Mouse (Mus musculus) CH12.LX (cell line): ENCODE measurements at regions not wholly inside any gene's neighbourhood (a gene's known extent, or its start where the extent isn't known, plus 50 kb on each side); places are given as distances from the start of the nearest gene placed in this dataset.

Experiments
- CHD2 ChIP-seq: IDR thresholded peaks from 2 replicates; pipeline ENCODE4 v1.6.1; 2011; ENCODE audit warnings: low read length, improper control_type of control experiment
- CTCF ChIP-seq, 2 experiments: IDR thresholded peaks in 1 of 2; conservative IDR thresholded peaks in 1 of 2; 2 replicates each; pipeline ENCODE4 v1.5.1; 2011 to 2012; ENCODE audit warnings: low read depth in 2 of 2, low read length in 2 of 2, improper control_type of control experiment in 1 of 2, inconsistent platforms in 1 of 2, mild to moderate bottlenecking in 1 of 2, moderate library complexity in 1 of 2
- EP300 ChIP-seq: IDR thresholded peaks from 2 replicates; pipeline ENCODE4 v1.6.1; 2011; ENCODE audit warnings: low read length, improper control_type of control experiment
- IRF4 ChIP-seq: IDR thresholded peaks from 2 replicates; pipeline ENCODE4 v1.6.1; 2014; ENCODE audit warnings: low read depth, mild to moderate bottlenecking, inconsistent platforms, low read length, improper control_type of control experiment
- JUND ChIP-seq: conservative IDR thresholded peaks from 2 replicates; pipeline ENCODE4 v1.6.1; 2011; ENCODE audit warnings: low read depth, low read length, improper control_type of control experiment
- KAT2A ChIP-seq: IDR thresholded peaks from 2 replicates; pipeline ENCODE4 v1.6.1; 2012; ENCODE audit warnings: low read length, improper control_type of control experiment, inconsistent platforms; ENCODE audit not compliant: insufficient replicate concordance
- MAZ ChIP-seq: IDR thresholded peaks from 2 replicates; pipeline ENCODE4 v1.6.1; 2012; ENCODE audit warnings: low read depth, mild to moderate bottlenecking, inconsistent platforms, low read length, improper control_type of control experiment, moderate library complexity
- MEF2A ChIP-seq: IDR thresholded peaks from 2 replicates; pipeline ENCODE4 v1.6.1; 2014; ENCODE audit warnings: low read depth, mild to moderate bottlenecking, inconsistent platforms, low read length, improper control_type of control experiment, borderline replicate concordance
- POLR2A ChIP-seq: IDR thresholded peaks from 2 replicates; pipeline ENCODE4 v1.6.1; 2011; ENCODE audit warnings: low read depth, mild to moderate bottlenecking, improper control_type of control experiment, low read length
- RAD21 ChIP-seq: IDR thresholded peaks from 2 replicates; pipeline ENCODE4 v1.6.1; 2011; ENCODE audit warnings: low read depth, mild to moderate bottlenecking, low read length, improper control_type of control experiment, moderate library complexity
- SMC3 ChIP-seq: IDR thresholded peaks from 2 replicates; pipeline ENCODE4 v1.6.1; 2011; ENCODE audit warnings: low read depth, low read length, improper control_type of control experiment
- USF2 ChIP-seq: conservative IDR thresholded peaks from 2 replicates; pipeline ENCODE4 v1.6.1; 2011; ENCODE audit warnings: low read depth, low read length, improper control_type of control experiment
- ZNF384 ChIP-seq: IDR thresholded peaks from 2 replicates; pipeline ENCODE4 v1.6.1; 2012; ENCODE audit warnings: low read depth, low read length, improper control_type of control experiment, inconsistent platforms

- TF ChIP-seq POLR2A = no peak
- no peak for TF ChIP-seq EP300
- no peak for TF ChIP-seq MEF2A
- no peak for TF ChIP-seq CTCF (conservative IDR thresholded peaks at IDR 0.05 in 1 of 2, IDR thresholded peaks at IDR 0.05 in 1 of 2; ENCODE audit: low read depth in 2 of 2, low read length in 2 of 2)
- TF ChIP-seq CHD2 = no peak
- TF ChIP-seq USF2 = no peak
- no peak for TF ChIP-seq KAT2A
- no peak for TF ChIP-seq SMC3
- TF ChIP-seq IRF4 = no peak
- no peak for TF ChIP-seq ZNF384
- TF ChIP-seq MAZ = no peak
- no peak for TF ChIP-seq JUND
- TF ChIP-seq RAD21 = no peak
Measured at GRCm38 (mm10) chr7:70971323-70972022, 379.8 kb downstream of the Gm10295 start.
